Mouse (Mus musculus) olfactory bulb, adult 2 months (tissue): ENCODE measurements around the gene Gm10491. TPM values are rescaled to one million over a fixed set of nuclear protein-coding genes. Genes with fewer than 3 reads are reported as not detected.
A peak's percentile ranks its signal among the peaks of the same experiment; 100 is the strongest.
"Not testable (repeated sequence)": the region's sequence is repeated elsewhere in the genome, so short reads cannot be mapped to it uniquely, and the experiment has no call there.

Source experiments
- H3K27ac ChIP-seq: fragments of 200-500 bp; 2 replicates; pipeline ENCODE4 v1.5.1; 2012; ENCODE audit warnings: low read depth, low read length; ENCODE audit not compliant: insufficient read depth
- H3K4me1 ChIP-seq: fragments of 200-500 bp; 2 replicates; pipeline ENCODE4 v1.6.1; 2012; ENCODE audit warnings: low read length; ENCODE audit not compliant: control insufficient read depth, insufficient read depth
- H3K4me3 ChIP-seq: fragments of 200-500 bp; 2 replicates; pipeline ENCODE4 v1.5.1; 2012; ENCODE audit warnings: mild to moderate bottlenecking, low read depth, low read length, moderate library complexity; ENCODE audit not compliant: insufficient read depth
- CTCF ChIP-seq: fragments of 200-500 bp; IDR thresholded peaks from 2 replicates; pipeline ENCODE4 v1.5.1; 2012; ENCODE audit warnings: low read depth, mild to moderate bottlenecking, low read length, moderate library complexity; ENCODE audit not compliant: insufficient read depth
- POLR2A ChIP-seq: fragments of 200-500 bp; IDR thresholded peaks from 2 replicates; pipeline ENCODE4 v1.6.1; 2012; ENCODE audit warnings: mild to moderate bottlenecking, low read depth, low read length, moderate library complexity; ENCODE audit not compliant: insufficient read depth
- WGBS: fragments of 180-500 bp; shearing (Covaris S2); methylation state at CpG from one replicate; pipeline ENCODE4 v1.1.7; 2018; 5-methylcytosine and 5-hydroxymethylcytosine counted together
- polyA plus RNA-seq: library from polyadenylated mRNA; stranded (reverse); fragments of >200 nt; gene quantifications from 2 replicates; pipeline ENCODE4 v1.2.4, GENCODE M21; 2012; ENCODE audit warnings: low replicate concordance; ENCODE audit not compliant: missing spikeins, insufficient read depth, insufficient read length

Gene Gm10491
- polyA plus RNA-seq, 1 experiment, result not detected

DNA sequence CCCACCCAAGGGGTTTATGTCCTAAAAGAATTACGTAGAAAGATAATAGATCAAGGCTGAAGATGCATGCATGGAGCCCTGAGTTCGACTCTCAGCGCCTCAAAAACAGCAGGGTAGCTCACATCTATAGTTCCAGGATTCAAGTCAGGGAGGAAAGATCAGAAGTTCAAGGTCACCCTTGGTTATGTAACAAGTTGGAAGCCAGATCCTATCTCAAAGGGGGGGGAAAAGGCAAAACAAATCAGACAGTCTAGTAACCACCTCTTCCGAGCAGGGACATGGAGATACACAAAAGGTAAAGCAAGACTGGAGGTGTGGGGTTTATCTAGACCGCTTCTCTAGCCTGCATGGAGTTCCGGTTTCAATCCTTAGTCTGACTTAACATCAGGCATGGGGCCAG is 18.6 kb upstream of the Gm10491 start:
- Histone ChIP-seq H3K4me1 (peaks cover 13% of the 10 kb centered on the region; the same call in 1 of the 2 replicates), H3K4me3 (no peak overlapping the region), H3K27ac (no peak overlapping the region)
- no peak for TF ChIP-seq POLR2A
- TF ChIP-seq CTCF, result no peak
- 80% methylated on average over 6 of the region's 6 CpGs for WGBS

DNA sequence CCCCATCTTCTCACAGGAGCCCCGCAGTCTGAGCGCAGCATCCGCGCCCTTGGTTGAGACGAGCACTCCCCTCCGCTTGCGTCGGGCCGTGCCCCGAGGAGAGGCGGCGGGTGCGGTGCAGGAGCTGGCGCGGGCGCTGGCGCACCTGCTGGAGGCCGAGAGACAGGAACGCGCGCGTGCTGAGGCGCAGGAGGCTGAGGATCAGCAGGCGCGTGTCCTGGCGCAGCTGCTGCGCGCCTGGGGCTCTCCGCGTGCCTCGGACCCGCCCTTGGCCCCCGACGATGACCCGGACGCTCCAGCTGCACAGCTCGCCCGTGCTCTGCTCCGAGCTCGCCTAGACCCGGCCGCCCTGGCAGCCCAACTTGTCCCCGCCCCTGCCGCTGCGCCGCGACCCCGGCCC is 14.4 kb upstream of the Gm10491 start:
- Histone ChIP-seq H3K27ac (no peak overlapping the region), H3K4me3 (peak overlapping the region; percentile 44), H3K4me1 (peaks cover 13% of the 10 kb centered on the region; the same call in 1 of the 2 replicates)
- TF ChIP-seq POLR2A, result no peak
- TF ChIP-seq CTCF, result no peak
- WGBS, result 18% methylated on average over 48 of the region's 48 CpGs

DNA sequence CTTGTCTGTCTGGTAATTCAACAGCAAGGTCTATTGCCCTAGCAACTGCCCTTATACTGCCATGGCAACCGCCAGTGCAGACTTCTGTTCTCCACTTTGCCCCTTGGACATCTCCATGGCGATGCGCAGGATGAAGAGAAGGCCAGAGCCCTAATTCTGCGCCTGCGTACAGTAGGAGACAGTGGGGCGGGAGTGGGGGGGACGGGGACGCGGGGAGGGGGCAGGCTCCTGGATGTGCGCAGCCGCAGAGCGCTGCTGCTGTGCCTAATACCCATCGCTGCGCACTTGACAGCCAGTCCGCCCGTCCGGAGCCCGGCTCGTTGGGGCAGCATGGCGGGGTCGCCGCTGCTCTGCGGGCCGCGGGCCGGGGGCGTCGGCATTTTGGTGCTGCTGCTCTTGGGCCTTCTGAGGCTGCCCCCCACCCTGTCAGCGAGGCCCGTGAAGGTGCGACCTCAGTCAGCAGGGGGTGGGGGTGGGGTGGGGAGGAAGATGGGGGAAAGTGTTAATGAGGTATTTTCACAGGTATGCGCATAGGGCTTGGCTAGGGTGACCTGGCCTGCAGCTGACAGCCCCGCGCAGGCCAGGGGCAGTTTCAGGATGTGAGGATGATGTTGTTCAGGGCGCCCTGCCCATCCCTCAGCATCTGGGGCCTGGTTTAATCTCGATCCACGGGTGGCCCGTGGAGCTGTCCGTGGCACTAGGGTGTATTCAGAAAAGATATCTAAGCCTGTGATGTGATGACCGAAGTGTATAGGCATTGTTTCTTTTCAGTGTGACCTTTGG is 12.2 kb upstream of the Gm10491 start, which contains the start of gene Pcsk1n:
Gene Pcsk1n (plus strand): TSS at position 222 of the 783 bp plus-strand sequence.
- Histone ChIP-seq H3K4me1 (peaks cover 13% of the 10 kb centered on the region; the same call in 1 of the 2 replicates), H3K27ac (peak within 1 kb of the TSS; percentile 82), H3K4me3 (peak within 1 kb of the TSS; percentile 66)
- WGBS, result 19% methylated on average over 35 of the region's 40 CpGs
- no peak for TF ChIP-seq CTCF
- peak; percentile 49; the same call in 1 of the 2 replicates for TF ChIP-seq POLR2A

GRCm38 (mm10) chrX:7917960-7918359 is 10.3 kb upstream of the Gm10491 start:
- H3K4me3 ChIP-seq, H3K27ac ChIP-seq: not testable (repeated sequence)
- H3K4me1 ChIP-seq, result peaks cover 12% of the 10 kb centered on the region; the same call in 1 of the 2 replicates
- 77% methylated on average over 6 of the region's 6 CpGs for WGBS

DNA sequence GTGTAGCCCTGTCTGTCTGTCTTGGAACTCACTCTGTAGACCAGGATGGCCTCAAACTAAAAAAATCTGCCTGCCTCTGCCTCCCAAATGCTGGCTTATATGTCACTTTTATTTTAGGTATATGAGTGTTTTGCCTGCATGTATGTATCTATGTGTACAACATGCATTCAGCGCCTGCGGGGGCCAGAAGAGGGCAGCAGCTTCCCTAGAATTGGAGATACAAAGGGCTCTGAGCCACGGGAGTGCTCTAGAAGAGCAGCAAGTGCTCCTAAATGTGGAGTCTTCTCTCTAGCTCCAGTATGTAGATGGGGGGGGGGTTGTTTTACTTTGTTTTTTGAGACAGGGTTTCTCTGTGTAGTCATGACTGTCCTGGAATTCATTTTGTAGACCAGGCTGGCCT is 8.0 kb upstream of the Gm10491 start:
- not testable (repeated sequence) for H3K4me1 ChIP-seq
- WGBS, result 31% methylated on average over 3 of the region's 3 CpGs

DNA sequence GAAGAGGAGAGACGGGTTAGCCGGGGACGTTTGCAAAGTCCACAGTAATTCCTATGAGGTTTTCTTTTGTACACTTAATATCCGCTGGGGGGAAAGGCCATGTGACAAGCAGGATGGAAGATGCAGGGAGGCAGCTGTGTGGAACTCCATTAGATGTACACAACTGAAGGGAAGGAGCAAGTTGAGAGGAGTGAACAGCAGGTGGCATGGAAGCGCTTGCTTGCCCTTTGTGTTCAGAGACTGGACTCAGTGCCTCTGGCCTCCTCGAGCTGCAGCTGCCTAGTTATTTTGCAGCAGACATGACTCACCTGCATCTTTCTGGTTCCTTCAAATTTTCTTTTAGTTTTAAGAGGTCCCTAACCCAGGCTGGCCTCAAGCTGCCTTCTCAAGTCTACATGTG is 2.8 kb upstream of the Gm10491 start:
- WGBS, result 43% methylated on average over 6 of the region's 6 CpGs
- peaks cover 3% of the 10 kb centered on the region; the same call in 1 of the 2 replicates for H3K4me1 ChIP-seq

More for the DNA sequence above, 8.0 kb upstream of the Gm10491 start:
- not testable (repeated sequence) for H3K4me3 ChIP-seq, H3K27ac ChIP-seq

GRCm38 (mm10) chrX:7909242-7909641 is 1.6 kb upstream of the Gm10491 start, which contains the start of gene Gm10490:
TSS of gene Gm10490 (plus strand) at chrX:7909542.
- not testable (repeated sequence) for H3K27ac ChIP-seq, H3K4me3 ChIP-seq, H3K4me1 ChIP-seq
- 95% methylated on average over 4 of the region's 4 CpGs for WGBS

More for the DNA sequence above, 2.8 kb upstream of the Gm10491 start:
- Histone ChIP-seq H3K4me3 (no peak overlapping the region), H3K27ac (no peak overlapping the region)
- TF ChIP-seq CTCF (no peak), POLR2A (no peak)

DNA sequence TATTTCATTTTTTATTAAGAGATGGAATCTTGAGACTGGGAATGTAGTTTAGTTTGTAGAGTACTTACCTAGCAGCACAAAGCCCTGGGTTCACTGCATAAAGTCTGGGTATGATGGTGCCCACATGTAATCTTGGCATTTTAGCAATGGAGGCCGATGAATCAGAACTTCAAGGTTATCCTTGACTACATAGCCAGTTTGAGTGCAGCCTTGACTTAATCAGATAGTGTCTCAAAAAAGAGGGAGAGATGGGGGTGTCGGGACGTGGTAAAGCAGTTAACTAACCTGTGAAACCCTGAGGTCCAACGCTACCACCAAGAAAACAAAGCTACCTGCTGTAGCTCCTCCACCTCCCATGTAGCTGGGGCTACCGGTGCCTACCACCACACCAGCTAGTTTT is 3.2 kb downstream of the Gm10491 start:
- TF ChIP-seq POLR2A (no peak), CTCF (no peak)
- H3K27ac ChIP-seq, result no peak overlapping the region
- 90% methylated on average over 5 of the region's 5 CpGs for WGBS
- no peak overlapping the region for H3K4me3 ChIP-seq
- no peaks in the 10 kb centered on the region for H3K4me1 ChIP-seq

- Histone ChIP-seq H3K4me3 (peak within 1 kb of the TSS; percentile 65), H3K4me1 (no peaks in the 10 kb centered on the region; the same call in 1 of the 2 replicates), H3K27ac (peak within 1 kb of the TSS; percentile 98)
- peak; percentile 60; the same call in 1 of the 2 replicates for TF ChIP-seq POLR2A
- no peak for TF ChIP-seq CTCF
- WGBS, result 12% methylated on average over 62 of the region's 62 CpGs
Measured at GRCm38 (mm10) chrX:7898880-7899874, 8.5 kb downstream of the Gm10491 start, which contains the start of the genes Pqbp1 and Timm17b. TSS of gene Pqbp1 (minus strand) at chrX:7899269. TSS of gene Timm17b (plus strand) at chrX:7899357.
